Mouse (Mus musculus): ENCODE data around the gene Ulk4. TPM values are rescaled to one million over a fixed set of nuclear protein-coding genes. Genes with fewer than 3 reads are reported as not detected.

Gene Ulk4
- total RNA-seq, 1 experiment from 2014 or later: 2.7 TPM

DNA sequence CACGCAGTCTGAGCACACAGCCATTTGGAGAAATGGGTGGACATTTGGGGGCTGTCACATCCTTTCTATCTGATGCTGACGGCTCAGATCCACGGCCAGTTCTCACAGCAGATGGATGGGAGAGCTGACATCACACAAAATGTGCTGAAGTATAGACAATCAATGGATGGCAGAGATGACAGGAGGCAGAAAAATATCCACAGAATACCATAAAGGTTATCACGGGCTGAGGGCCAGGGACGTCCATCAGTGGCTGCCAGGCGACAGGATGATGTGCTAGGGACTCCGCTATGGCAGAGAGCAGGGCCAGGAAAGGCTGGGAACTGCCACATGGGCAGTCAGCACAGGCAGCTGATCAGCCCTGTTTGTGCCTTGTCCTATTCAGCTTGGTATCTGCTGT lies 112.4 kb downstream of the Ulk4 start:
- no peak for ATAC-seq (replicated peaks in 1 of 2; ENCODE audit: insufficient read depth in 1 of 2, low FRiP score in 2 of 2, low TSS enrichment in 1 of 2, low read depth in 1 of 2, poor library complexity in 2 of 2, severe bottlenecking in 2 of 2)

DNA sequence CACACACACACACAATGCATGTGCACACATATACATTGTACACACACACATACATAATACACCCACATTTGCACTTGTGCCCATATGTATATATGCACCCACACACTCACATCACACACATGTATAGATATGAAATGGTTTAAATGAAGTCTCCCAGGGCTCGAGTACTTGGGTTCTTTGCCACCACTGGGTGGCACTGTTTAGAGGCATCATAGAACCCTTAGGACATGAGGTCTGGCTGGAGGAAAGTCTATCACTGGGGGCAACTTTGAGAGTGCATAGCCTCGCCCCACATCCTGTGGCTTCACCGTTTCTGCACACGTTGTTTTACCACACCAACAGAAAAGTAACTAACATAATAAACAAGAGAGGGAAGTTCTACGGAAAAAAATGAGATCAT lies 114.2 kb downstream of the Ulk4 start:
- peak; percentile 44 to 67; a peak in 3 of 4 replicates for ATAC-seq (replicated peaks in 1 of 2; ENCODE audit: insufficient read depth in 1 of 2, low FRiP score in 2 of 2, low TSS enrichment in 1 of 2, low read depth in 1 of 2, poor library complexity in 2 of 2, severe bottlenecking in 2 of 2)

DNA sequence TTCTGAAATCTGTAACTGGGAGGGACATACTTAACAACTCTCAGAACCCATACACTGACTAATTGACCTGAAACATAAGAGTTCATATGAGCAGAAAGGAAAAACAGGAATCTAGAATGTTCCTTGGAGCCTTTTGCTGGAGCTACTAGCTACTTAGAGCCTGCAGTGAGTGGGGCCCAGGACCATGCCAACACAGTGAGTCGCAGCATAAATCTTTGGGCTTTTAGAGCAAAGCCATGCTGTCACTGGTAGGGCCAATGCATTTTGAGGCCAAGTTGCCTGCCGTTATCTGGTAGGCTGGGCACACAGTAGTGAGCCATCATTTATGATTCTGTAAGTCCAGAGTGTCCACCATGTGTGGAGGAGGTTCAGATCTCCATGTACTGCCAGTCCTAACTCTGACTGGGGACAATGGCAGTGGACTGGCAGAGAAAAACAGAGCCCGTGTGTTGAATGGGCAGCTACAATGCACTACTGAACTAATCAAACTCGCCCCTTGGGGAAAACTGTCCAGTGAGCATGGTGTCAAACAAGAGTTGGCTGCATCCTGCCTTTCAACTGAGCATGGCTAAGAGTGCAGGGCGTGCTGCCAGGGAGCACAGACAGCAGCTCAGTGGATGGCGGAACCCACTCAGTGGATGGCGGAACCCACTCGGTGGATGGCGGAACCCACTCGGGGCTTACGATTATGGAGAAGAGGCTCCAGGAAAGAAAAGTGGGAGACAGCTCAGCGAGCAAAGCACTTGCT lies 115.0 kb downstream of the Ulk4 start:
- no peak for ATAC-seq (replicated peaks in 1 of 2; ENCODE audit: insufficient read depth in 1 of 2, low FRiP score in 2 of 2, low TSS enrichment in 1 of 2, low read depth in 1 of 2, poor library complexity in 2 of 2, severe bottlenecking in 2 of 2)

DNA sequence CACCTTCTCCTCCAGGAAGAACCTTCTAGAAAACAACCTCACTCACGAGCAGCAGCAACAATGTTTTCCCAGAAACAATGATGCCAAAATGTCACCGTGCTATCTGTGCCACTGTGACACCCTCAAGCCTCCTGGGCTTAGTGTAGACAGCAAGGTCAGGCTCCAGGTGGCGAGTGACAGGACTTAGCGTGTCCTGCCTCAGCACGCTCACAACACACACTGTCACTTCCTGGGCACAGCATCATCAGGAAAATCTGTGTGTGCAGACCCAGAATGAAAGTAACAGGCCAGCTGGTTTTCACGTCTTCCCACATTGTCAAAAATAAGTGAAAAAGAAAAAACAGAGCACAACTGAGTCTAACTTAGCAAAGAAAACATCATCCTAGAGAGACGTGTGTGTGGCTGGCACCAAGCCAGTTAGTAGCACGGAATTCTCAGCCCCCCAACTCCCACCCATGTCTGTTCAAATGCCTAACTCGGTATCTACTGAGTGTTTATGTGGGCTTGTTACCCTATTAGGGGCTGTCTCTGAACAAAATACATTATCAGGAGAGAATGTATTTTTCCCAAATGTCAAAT lies 120.7 kb downstream of the Ulk4 start:
- no peak for ATAC-seq (replicated peaks in 1 of 2; ENCODE audit: insufficient read depth in 1 of 2, low FRiP score in 2 of 2, low TSS enrichment in 1 of 2, low read depth in 1 of 2, poor library complexity in 2 of 2, severe bottlenecking in 2 of 2)

DNA sequence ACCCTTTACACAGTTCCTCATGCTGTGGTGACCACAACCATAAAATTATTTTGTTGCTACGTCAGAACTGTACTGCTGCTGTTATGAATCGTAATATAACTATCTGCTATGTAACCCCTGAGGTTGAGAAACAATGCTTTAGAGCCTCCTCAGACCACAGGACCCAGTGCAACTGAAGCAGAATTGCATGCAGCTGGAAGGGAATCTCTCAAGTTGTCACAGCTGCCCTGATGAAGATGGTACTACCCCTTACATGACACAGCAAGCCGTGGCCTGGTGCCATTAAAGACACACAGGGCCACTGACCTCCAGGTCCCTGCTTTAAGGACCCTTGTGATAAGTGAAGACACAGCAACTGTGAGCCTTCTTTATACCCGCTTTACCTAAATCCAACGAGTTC lies 123.7 kb downstream of the Ulk4 start:
- no peak for ATAC-seq (replicated peaks in 1 of 2; ENCODE audit: insufficient read depth in 1 of 2, low FRiP score in 2 of 2, low TSS enrichment in 1 of 2, low read depth in 1 of 2, poor library complexity in 2 of 2, severe bottlenecking in 2 of 2)

DNA sequence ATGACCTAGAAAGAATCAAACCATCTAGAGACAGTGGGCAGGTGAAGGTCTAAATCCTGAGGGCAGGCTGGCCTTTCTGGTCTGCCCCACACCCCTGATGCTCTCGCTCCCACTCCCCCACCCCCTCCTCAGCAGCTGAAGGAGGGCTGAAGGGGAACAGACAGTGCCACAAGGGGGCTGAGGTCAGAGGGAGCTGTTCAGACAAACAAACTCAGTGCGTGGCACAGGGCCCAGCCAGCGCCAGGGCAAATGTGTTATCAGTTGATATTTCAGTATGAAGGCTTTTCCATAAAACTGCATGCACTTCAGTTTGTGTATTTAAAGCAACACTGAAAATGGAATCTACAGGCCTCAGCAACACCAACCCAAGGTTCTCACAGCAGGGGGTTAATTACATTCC lies 128.4 kb downstream of the Ulk4 start:
- no peak for ATAC-seq (replicated peaks in 1 of 2; ENCODE audit: insufficient read depth in 1 of 2, low FRiP score in 2 of 2, low TSS enrichment in 1 of 2, low read depth in 1 of 2, poor library complexity in 2 of 2, severe bottlenecking in 2 of 2)

DNA sequence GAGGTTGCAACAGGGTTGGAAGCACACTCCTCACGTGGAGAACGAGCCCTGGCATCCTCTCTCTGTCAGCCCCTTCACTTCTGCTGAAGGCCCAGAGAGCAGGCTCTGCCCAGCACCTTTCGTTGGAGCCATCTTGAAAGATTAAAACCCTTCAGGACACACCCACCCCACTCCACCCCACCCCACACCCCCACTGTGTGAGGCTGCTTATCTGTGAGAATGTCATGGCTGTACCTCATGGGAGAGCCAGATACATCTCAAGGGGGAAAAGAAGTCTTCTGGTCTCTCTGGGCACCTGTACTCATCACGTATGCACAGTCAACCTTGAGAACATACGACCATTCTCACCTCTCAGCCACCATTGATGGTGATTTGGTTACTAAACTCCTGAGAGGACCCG lies 133.8 kb downstream of the Ulk4 start:
- no peak for ATAC-seq (replicated peaks in 1 of 2; ENCODE audit: insufficient read depth in 1 of 2, low FRiP score in 2 of 2, low TSS enrichment in 1 of 2, low read depth in 1 of 2, poor library complexity in 2 of 2, severe bottlenecking in 2 of 2)

DNA sequence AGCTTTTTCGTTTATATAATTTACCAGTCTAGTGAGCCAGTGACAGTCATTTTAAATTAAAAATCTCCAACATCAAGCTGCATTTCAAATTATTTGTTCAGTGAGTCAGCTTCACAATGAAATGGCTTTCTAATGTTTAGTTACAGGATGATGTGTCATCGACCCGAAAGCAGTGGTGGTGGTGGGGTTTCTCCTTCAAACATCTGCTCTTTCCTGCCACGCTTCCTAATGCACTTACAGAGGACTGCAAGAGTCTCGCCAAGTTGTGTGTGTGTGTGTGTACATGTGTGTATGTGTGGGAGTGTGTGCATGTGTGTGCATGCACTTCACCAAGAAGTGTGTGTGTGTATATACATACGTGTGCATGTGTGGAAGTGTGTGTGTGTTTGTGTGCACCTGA lies 144.4 kb downstream of the Ulk4 start:
- ATAC-seq (replicated peaks in 1 of 2; ENCODE audit: insufficient read depth in 1 of 2, low FRiP score in 2 of 2, low TSS enrichment in 1 of 2, low read depth in 1 of 2, poor library complexity in 2 of 2, severe bottlenecking in 2 of 2): no peak

DNA sequence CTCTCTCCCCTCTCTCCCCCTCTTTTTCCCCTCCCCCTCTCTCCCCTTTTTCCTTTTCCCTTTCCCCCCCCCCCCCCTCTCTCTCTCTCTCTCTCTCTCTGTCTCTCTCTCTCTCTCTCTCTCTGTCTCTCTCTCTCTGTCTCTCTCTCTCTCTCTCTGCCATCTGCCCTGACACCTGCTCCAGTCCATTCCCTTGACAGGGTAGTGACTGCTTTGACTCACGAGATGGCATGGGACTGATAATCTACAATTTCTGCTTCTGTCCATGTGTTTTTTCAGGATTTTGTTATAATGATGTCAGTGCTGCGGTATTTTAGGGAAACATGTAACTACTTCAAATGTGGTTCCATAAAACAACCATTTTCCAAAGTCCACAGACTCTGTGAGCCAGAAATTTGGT lies 147.5 kb downstream of the Ulk4 start:
- no peak for ATAC-seq (replicated peaks in 1 of 2; ENCODE audit: insufficient read depth in 1 of 2, low FRiP score in 2 of 2, low TSS enrichment in 1 of 2, low read depth in 1 of 2, poor library complexity in 2 of 2, severe bottlenecking in 2 of 2)

DNA sequence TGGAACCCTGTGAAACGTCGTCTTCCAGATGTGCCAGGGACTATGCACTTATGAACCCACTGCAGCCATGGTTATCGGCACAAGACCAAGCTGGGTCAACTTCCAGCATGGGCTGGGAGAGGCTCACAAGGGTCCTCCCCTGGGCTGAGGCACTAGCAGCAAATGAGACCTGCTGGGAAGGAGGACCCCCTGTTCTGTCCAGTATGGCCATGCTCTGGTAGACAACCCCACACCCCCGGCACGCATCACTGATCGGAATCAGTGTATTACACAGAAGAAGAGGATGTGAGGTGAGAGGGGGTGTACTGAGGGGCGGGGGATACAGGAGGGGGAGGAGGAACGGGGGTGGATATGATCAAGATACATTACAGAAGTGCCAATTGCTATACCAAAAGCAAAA lies 148.1 kb downstream of the Ulk4 start:
- ATAC-seq (replicated peaks in 1 of 2; ENCODE audit: insufficient read depth in 1 of 2, low FRiP score in 2 of 2, low TSS enrichment in 1 of 2, low read depth in 1 of 2, poor library complexity in 2 of 2, severe bottlenecking in 2 of 2): no peak

DNA sequence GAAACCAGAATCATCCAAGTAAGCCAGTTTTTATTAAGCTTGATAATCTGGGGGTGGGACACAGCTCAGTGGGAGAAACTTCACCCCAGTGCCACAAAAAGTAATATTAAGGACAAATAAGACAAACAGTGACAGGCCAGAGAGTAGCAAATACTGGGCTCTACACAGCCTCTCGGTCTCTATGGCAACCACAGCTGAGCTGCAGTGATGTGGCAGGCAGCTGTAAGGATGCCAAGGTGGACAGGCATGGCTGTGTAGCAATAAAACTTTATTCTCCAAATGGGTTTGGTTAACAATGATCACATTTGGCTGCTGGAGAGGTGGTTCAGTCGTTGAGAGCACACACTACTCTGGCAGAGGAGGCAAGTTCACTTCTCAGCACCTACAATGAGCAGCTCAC lies 150.0 kb downstream of the Ulk4 start:
- no peak for ATAC-seq (replicated peaks in 1 of 2; ENCODE audit: insufficient read depth in 1 of 2, low FRiP score in 2 of 2, low TSS enrichment in 1 of 2, low read depth in 1 of 2, poor library complexity in 2 of 2, severe bottlenecking in 2 of 2)

DNA sequence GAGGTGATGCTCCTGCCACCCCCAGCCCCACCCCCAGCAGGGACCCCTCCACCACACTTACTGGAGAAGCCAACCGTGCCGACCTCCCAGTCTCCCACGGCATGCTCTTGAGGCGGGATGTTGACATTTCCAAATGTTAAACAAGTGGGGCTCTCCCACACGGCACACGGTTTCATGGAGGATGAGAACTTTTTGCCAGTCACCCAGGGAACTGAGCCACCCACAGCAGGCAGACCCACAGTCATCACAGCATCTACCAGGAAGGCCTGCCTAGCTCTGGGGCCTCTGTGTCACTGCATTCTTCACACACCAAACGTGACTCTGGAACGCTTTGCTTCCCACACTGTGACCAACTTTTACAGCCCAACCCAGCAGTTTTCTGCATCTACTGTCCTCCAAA lies 152.3 kb downstream of the Ulk4 start:
- no peak for ATAC-seq (replicated peaks in 1 of 2; ENCODE audit: insufficient read depth in 1 of 2, low FRiP score in 2 of 2, low TSS enrichment in 1 of 2, low read depth in 1 of 2, poor library complexity in 2 of 2, severe bottlenecking in 2 of 2)

DNA sequence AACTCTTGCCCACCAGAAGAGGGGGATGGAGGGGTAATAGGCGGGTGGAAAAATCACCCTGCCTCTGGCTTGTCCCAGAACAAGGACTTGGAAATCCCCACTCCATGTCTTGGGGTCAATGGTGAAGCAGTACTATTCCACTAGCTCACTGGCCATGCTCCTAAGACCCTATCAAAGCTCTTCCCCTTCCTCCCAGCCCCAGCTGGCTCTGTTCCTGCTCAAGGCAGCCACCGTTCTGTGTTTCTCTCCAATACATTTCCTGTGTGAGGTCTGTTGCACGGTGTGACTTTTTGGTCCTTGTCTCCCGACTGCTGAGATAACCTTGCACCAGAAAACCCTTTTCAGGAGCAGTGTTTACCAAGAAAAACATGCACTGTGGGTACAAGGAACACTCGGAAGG lies 155.0 kb downstream of the Ulk4 start:
- peak; percentile 35 to 52; a peak in 3 of 4 replicates for ATAC-seq (replicated peaks in 1 of 2; ENCODE audit: insufficient read depth in 1 of 2, low FRiP score in 2 of 2, low TSS enrichment in 1 of 2, low read depth in 1 of 2, poor library complexity in 2 of 2, severe bottlenecking in 2 of 2)

DNA sequence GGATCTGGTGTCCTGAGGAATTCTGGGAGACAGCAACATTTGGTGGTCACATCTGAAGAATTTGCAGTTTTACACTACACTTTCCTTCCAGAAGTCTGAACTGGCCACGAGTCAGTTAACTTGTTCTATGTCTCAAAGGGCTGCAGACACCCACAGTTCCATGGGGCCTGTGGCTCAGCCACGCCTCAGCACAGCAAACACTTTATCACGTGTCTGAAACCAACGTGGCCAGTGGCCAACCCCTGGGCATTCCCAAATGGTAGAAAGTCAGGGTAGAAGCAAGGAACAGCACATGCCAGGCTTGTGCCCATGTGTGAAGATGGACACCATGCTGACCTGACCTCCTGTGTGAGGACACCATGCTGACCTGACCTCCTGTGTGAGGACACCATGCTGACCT lies 159.1 kb downstream of the Ulk4 start:
- no peak for ATAC-seq (replicated peaks in 1 of 2; ENCODE audit: insufficient read depth in 1 of 2, low FRiP score in 2 of 2, low TSS enrichment in 1 of 2, low read depth in 1 of 2, poor library complexity in 2 of 2, severe bottlenecking in 2 of 2)

DNA sequence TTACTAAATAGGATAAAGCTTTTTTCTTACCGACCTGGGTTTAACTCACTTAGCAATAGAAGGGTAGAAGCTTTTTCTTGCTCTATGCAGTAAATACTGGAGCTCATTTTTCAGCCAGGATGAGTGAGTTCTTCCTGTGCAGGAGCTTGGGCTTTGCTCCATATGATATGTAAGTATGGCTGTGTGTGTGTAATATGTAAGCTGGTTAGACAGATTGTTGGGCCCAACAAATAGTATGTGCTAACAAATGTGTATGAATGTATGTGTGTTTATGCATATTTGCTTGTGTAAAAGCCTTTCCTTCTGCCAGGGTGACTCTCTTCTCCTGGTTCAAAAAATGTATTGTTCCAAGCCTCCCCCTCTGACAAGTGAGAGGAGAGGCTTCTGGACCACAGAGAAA lies 164.9 kb downstream of the Ulk4 start:
- ATAC-seq (replicated peaks in 1 of 2; ENCODE audit: insufficient read depth in 1 of 2, low FRiP score in 2 of 2, low TSS enrichment in 1 of 2, low read depth in 1 of 2, poor library complexity in 2 of 2, severe bottlenecking in 2 of 2): no peak

DNA sequence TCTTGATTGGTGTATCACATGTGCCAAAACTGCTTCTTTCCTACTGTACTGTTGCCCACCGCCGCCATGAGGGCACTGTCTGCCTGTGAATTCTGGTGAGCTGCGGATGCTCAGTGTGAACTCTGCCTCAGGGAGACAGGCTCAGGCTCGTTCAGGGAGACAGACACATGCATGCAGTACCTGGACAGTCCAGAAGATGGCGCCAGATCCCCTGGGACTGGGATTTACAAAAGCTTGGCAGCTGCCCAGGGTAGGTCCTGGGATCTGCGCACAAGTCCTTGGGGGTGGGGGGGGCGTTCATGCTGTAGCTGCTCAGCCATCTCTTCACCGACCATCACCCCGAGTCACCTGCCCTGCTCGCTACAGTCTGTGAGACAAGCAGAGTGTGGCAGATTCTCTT lies 168.9 kb downstream of the Ulk4 start:
- ATAC-seq (replicated peaks in 1 of 2; ENCODE audit: insufficient read depth in 1 of 2, low FRiP score in 2 of 2, low TSS enrichment in 1 of 2, low read depth in 1 of 2, poor library complexity in 2 of 2, severe bottlenecking in 2 of 2): peak; percentile 53 to 59

DNA sequence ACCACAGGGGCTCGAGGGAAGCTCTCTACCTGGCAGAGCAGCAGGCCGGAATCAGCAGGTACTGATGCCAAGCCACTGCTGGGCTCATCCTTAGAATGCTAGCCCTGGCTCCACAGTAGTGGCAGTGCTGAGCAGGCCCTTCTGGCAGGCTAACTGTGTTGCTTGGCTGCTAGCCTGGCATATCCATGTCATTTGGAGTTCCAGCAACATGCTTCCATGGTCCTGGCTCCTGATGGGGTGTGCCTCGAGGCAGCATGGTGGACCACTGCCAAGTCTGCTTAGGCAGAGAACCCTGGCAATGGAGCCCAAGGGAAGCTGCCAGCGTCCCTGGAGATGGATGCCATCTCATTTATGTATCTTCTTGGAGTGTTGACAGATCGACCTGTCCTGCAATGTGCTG lies 169.4 kb downstream of the Ulk4 start:
- no peak for ATAC-seq (replicated peaks in 1 of 2; ENCODE audit: insufficient read depth in 1 of 2, low FRiP score in 2 of 2, low TSS enrichment in 1 of 2, low read depth in 1 of 2, poor library complexity in 2 of 2, severe bottlenecking in 2 of 2)

DNA sequence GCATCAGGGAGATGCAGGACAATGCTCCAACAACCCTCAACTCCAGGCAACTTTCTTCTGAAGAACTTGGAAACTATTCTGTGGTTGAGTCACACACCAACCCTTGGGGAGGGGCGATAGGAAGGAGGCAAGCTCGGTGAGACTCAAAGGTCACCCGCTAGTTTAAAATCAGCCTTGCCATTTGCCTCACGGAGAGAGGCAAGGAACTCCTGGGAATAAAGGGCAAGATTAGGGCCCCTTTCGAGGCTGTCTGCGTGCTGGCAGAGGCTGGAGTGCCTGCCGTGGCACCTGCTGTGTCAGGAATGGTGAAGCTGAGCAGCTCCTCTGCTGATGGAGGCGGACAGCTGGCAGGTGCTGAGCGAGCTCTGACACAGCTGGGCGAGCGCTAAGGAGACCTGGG lies 169.9 kb downstream of the Ulk4 start:
- no peak for ATAC-seq (replicated peaks in 1 of 2; ENCODE audit: insufficient read depth in 1 of 2, low FRiP score in 2 of 2, low TSS enrichment in 1 of 2, low read depth in 1 of 2, poor library complexity in 2 of 2, severe bottlenecking in 2 of 2)

DNA sequence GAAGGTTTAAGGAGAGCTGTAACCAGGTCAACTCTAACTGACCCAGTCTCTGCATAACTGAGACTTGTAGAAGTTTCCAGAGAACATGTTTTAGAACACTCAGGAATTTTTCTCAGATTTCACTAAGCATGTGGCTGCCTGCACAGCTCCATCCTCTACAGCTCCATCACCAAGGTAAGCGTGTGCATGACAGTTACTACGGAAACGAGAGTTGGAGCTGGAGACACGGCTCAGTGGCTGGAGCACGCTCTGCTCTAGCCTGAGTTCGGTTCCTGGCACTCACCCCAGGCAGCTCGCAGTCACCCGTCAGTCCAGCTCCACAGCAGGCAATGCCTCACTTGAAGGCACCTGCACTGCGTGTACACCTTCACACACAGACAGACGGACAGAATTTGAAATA lies 175.5 kb downstream of the Ulk4 start:
- no peak for ATAC-seq (replicated peaks in 1 of 2; ENCODE audit: insufficient read depth in 1 of 2, low FRiP score in 2 of 2, low TSS enrichment in 1 of 2, low read depth in 1 of 2, poor library complexity in 2 of 2, severe bottlenecking in 2 of 2)
